Mouse (Mus musculus) mouse trophoblast stem cell (cell line): Measurements from ENCODE around the gene Rimbp2.
"Not testable (repeated sequence)": the region's sequence is repeated elsewhere in the genome, so short reads cannot be mapped to it uniquely, and the experiment has no call there.

ENCODE experiments used
- in situ Hi-C, 2 experiments: fragments of 300-500 bp; cut with MseI, MboI; formaldehyde crosslinking; loops; 2 replicates in 1 of 2; 3 replicates in 1 of 2; pipeline ENCODE4 v1.15.1; 2025

Gene Rimbp2

DNA sequence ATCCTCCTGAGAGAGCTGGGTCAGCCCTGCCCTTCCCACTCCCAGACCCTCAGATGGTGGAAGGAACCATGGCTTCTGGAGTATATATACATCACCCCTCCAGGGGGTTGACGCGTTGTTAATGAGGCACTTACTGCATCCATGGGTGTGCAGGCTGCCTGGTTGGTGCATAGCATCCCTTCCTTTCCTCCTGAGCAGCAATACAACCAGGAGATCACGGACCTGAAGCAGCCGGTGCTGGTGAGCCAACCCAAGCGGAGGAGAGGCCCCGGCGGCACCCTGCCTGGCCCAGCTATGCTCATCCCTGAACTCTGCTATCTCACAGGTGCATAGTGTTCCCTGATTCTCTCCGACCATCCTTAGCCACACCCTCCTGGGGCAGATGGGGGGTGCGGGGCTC, 208.1 kb downstream of the Rimbp2 start:
- in situ Hi-C loops = no loop called here

DNA sequence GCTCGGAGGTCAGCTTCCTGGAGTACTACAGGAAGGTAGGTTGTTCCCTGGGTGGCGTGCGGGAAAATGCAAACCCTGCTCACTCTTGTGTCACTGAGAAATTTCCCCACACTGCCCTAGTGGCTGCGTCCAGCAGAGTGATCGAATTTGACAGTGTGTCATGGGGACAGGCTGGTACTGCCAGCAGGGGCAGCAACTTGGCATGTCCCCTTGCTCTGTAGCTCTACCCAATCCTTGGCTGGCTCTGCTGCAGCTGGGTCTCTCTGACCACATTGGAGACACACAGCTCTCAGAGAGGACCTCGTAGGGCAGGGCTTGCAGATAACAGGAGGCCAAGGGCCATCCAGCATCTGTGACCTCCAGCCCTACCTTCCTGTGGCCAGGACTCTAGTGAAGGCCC, 208.9 kb downstream of the Rimbp2 start:
- in situ Hi-C loops = no loop called here

DNA sequence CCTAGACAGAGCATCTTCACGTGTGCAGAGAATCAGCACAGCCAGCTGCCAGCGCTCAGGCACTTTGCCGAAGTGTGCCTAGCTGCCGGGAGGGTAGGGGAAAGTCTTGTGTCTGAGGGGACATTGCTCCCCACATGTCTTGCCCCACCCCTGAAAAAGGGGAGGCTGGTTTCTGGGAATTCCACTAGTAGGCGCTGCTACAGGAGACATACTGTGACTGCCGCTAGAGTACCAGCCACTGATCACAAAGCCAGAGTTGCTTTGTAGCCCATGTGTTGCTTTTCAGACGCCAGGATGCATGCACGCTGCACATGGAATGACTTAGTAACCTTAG, 213.5 kb downstream of the Rimbp2 start:
- in situ Hi-C loops = no loop called here

DNA sequence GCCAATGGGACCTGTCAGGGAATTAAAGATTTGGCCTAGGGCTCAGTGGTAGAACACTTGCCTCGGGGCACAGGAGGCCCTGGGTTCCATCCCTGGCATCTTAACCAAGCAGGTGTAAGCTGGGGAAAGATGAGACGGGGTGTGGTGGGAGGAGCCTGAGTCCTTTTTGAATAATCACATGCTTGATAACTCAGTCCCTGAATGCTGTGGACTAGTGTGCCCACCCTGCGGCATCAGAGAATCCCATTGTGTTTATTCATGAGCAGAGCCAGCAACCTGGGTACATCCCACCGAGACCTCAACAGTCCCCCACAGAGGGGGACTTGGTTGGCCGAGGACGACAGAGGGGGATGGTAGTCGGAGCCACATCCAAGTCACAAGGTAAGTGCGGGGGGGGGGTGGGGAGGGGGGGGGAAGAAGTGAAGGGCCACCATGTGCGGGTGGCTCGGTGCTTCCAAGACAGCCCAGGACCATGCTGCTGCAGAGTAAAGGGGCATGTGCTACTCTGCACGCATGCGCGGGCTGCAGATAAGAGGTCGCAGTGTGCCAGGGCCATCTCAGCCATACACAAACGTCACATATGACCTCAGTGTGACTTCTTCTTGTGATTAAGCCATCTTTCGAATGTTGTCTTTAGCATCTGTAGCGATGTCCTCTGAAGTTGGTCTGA, 214.0 kb downstream of the Rimbp2 start:
- in situ Hi-C loops = no loop called here

DNA sequence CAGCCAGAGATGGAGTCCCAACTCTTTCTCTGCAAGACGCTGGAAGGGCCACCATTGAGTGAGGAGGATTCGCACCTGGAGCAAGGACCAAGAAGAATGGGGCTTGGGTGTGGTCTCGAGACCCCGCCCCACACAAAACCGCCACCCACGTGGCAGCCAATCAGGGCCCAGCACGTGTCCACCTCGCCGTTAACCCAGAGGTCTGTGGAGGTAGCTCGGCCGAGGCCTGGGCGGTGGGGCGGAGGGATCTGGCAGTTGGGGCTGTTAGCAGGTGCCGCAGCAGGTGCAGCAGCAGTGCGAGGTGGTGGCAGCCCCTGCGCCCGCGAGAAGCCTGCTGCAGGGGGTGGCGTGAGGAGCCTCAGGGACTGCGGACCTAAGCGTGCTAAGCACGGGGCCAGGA, 217.4 kb downstream of the Rimbp2 start:
- in situ Hi-C loops = no loop called here

DNA sequence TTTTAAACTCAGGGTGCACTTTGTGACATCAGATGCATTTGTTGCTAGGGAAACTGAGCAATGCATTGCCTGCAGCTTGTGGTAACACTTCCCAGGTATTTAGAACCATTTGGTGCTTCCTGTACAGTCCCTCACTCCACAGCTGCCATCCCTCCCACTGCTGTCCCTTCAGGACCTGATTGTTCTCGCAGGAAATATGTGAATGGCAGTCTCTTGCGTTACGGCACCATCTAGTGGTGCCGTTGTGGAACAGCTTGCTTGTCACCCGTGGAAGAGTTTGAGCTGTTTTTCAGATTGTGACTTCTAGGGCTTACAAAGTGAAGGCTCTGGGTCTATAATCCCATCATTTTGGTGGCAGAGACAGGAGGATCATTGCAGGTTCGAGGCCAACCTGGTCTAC, 219.3 kb downstream of the Rimbp2 start:
- in situ Hi-C loops = no loop called here

DNA sequence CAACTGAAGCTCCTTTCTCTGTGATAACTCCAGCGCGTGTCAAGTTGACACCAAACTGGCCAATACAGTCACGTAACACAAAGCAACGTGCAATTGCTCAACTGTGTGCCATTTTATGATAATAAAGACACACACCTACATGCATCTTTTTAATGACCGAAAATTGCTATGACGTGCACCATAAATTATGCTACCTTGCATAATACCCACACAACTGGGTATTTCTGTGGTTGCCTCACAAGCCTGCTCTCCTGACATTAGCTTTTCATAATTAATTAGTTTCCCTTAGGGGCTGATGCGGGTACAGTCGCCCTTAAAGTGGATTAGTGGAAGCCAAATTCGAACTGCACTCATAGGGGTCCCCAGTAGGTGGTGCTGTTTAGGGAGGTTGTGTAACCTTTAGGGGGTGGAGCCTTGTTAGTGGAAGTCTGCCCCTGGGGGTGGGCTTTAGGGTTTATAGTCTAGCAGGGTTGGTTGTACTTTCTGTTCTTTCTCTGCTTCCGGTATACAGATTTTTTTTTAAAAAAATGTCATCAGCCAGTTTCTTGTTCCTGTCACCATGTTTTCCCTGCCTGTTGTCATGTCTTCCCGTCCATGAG, 220.8 kb downstream of the Rimbp2 start:
- in situ Hi-C loops = no loop called here

DNA sequence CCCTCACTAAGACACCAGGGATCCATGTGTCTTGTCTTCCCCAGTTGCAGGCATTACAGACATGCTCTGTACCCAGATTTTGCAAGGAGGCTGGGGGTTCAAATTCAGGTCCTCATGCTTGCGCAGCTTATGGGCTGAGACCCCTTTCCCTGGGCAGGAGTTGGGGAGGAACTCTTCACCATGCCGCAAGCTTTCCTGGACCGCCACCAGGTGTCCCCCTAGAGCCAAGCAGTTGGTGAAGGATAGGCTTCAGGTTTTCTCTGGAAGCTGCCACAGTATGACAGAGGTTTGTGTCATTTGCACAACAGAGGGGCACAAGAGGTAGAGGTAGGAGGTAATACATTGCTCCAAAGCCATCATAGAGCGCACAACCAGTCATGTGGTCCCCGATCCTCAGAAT, 222.7 kb downstream of the Rimbp2 start:
- in situ Hi-C loops = no loop called here

DNA sequence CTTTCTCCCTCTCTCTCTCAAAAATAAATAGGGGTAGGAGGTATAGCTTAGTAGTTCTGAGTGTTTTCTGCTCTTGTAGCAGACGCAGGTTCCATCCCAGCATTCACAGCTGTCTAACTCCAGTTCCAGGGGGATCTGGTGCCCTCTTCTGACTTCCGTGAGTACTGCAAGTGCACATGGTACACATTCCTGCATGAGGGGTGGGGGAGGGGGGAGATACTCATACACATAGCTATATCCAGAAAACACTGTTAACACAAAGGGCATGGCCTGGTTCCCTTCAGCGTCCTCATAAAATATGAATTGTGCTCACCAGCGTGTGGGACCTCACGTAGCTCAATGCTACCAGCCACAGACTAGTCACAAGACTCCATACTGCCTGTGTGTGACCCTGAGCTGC, 223.9 kb downstream of the Rimbp2 start:
- in situ Hi-C loops = no loop called here

DNA sequence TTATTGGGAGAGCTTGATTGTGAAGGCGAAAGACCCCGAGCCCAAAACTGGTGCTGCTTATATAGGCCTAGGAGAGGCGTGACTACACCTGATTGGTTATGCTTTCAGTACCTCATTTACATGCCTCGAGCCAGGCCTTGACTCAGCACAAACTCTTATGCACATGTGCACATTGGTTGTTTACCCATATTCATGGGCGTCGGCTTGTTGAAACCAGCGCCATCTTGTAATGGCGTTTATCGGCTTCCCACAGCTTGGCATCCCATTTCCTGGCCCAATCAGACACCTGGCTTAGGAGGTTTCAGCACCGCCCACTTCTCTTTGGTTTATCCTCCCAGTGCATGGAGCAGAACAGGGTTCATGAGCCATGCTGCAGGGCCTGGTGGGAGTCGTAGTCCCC, 232.8 kb downstream of the Rimbp2 start:
- in situ Hi-C loops = not testable (repeated sequence)

DNA sequence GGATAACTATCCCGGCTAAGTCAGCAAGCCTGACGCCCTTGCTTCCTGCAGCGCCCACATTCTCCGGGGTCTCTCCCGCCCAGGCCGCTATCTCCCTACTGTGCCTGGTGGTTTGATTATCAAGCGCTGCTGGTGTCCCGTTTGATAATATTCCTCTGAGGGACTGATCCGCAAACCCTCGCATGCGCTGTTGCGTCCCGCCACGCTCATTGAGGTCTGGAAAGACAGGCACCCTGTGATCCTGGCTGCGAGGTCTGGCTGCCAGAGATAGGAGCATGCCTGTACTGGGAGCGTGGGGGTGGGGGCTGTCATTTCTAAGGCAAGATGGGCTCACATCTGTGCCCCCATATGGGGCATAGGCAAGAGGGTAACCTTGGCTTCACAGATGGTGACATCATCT, 238.1 kb downstream of the Rimbp2 start:
- in situ Hi-C loops = no loop called here

DNA sequence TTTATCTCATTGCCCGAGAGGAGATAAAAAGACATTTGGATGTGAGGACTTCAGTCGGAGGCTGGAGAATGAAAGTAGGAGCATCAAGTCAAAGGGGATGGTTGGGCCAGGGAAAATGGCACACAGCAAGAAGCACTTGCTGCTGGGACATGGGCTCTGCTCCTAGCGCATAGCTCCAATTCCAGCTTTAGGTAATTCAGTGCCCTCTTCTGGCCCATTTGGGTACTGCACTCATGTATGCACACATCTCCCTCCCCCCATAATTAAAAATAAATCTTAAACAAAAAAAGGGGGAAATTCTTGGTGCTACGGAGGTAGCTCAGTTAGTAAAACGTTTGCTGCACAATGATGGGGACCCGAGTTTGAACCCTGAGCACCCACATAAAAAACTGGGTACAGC, 241.4 kb downstream of the Rimbp2 start:
- in situ Hi-C loops = no loop called here

DNA sequence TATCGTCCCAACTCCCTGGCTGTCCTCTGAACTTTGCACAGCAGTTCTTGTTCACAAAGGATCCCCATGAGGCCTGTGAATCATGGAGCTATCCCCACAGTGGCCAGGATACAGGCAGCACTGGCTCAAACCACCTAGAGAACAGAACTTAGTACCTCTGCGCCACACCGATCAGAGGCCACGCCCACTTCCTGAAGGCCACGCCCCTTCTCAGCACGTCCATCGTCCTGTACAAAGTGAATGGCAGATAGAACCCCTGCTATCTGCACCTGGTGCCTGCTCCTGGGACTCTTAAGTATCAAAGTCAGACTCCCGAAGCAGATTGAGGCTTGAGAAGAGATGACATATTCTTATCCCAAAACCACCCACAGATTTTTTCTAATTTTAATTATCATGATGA, 242.7 kb downstream of the Rimbp2 start:
- in situ Hi-C loops = no loop called here

DNA sequence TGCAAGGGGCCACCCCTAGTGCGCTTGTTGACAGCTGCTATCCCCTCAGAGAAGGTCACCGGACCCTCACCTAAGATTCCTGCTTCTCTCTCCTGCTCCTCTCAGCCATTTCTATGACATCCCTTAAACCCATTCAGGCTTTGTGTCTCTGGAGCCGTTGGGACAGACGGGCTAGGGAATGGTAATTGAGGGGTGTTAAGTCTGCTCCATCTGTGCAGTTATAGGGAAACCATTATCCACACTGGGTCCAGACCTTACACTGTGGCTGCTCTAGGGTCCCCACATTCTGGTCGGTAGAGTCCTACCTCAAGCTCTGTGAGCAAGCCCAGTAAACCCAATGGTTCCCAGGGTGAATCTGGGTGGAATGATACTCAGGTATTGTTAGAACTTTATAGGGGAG, 244.4 kb downstream of the Rimbp2 start:
- in situ Hi-C loops = no loop called here
